Mouse (Mus musculus) lung, embryonic 14.5 days (tissue): ENCODE measurements at regions not wholly inside any gene's neighbourhood (a gene's known extent, or its start where the extent isn't known, plus 50 kb on each side); places are given as distances from the start of the nearest gene placed in this dataset.
A peak's percentile ranks its signal among the peaks of the same experiment; 100 is the strongest.
"Not testable (repeated sequence)": the region's sequence is repeated elsewhere in the genome, so short reads cannot be mapped to it uniquely, and the experiment has no call there.

ENCODE experiments used
- ATAC-seq: fragments of 200-750 bp; cut with Nextera tagmentation; 2 replicates; pipeline ENCODE4 v1.8.0; 2017; ENCODE audit warnings: mild to moderate bottlenecking, moderate TSS enrichment, moderate library complexity; ENCODE audit not compliant: insufficient read depth
- DNase-seq: peaks from one replicate; pipeline ENCODE4 v3.0.0-alpha.2; 2015
- H3K27ac ChIP-seq: fragments of 300-500 bp; sonication (generic); 2 replicates; pipeline ENCODE4 v1.5.1; 2014; ENCODE audit warnings: low read depth, mild to moderate bottlenecking, moderate library complexity
- H3K27me3 ChIP-seq: fragments of 300-500 bp; sonication (generic); 2 replicates; pipeline ENCODE4 v1.6.1; 2014; ENCODE audit warnings: low read length, control low read depth; ENCODE audit not compliant: insufficient read depth
- H3K36me3 ChIP-seq: fragments of 300-500 bp; sonication (generic); 2 replicates; pipeline ENCODE4 v1.6.1; 2014; ENCODE audit warnings: control low read depth; ENCODE audit not compliant: insufficient read depth
- H3K4me1 ChIP-seq: fragments of 300-500 bp; sonication (generic); 2 replicates; pipeline ENCODE4 v1.6.1; 2014; ENCODE audit warnings: antibody characterized with exemption, control low read depth; ENCODE audit not compliant: insufficient read depth
- H3K4me2 ChIP-seq: fragments of 300-500 bp; sonication (generic); 2 replicates; pipeline ENCODE4 v1.6.1; 2014; ENCODE audit warnings: mild to moderate bottlenecking
- H3K4me3 ChIP-seq: fragments of 300-500 bp; sonication (generic); 2 replicates; pipeline ENCODE4 v1.5.1; 2014; ENCODE audit warnings: low read depth, low read length
- H3K9ac ChIP-seq: fragments of 300-500 bp; sonication (generic); 2 replicates; pipeline ENCODE4 v1.6.1; 2014
- H3K9me3 ChIP-seq: fragments of 300-500 bp; sonication (generic); 2 replicates; pipeline ENCODE4 v1.6.1; 2016; ENCODE audit warnings: low read depth, low read length, control low read depth
- CTCF ChIP-seq: IDR thresholded peaks from 2 replicates; pipeline ENCODE4 v1.5.1; 2016; ENCODE audit warnings: antibody characterized with exemption, low read depth
- WGBS: fragments of 180-500 bp; shearing (Covaris S2); extraction: QIAGEN DNeasy Blood & Tissue Kit; methylation state at CpG from one replicate; pipeline ENCODE4 v1.1.7; 2014; 5-methylcytosine and 5-hydroxymethylcytosine counted together

DNA sequence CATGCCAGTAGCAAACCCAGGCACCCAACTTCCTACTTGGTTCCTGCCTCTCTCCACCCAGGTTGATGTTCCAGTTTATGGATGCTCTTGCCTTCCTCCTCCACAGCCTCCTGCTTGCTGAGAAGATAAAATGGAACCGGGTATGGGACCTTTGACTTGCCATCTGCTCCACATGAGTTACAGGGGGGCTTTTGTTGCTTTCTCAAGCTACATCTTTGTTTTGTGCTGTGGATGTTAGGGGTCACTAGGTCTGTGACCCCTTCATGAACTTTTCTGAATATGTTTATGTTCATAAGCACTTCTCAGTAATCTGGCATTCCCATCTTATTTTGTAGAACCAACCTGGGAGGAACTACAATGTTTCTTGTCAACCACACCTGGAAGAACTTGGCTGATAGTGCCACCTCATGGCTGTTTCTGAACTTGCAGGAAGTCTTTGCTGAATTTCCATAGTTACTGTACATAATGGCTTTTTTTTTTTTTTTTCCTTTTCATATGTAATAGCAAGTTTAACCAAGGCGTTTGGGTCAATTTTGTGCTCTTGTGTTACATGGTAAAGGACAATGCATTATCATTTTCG lies 234.9 kb upstream of the Vmn1r3 start:
- H3K27ac ChIP-seq = no peak overlapping the region
- H3K4me3 ChIP-seq = no peak overlapping the region
- DNase-seq (peak; percentile 76), ATAC-seq (no peak)
- H3K4me2 ChIP-seq = no peak overlapping the region
- no peaks in the 10 kb centered on the region for H3K27me3 ChIP-seq
- no peak overlapping the region for H3K9ac ChIP-seq
- 25% methylated on average over 3 of the region's 3 CpGs for WGBS
- peak; percentile 58 for TF ChIP-seq CTCF
- H3K36me3 ChIP-seq = no peaks in the 10 kb centered on the region
- H3K4me1 ChIP-seq = no peaks in the 10 kb centered on the region
- no peaks in the 10 kb centered on the region for H3K9me3 ChIP-seq

DNA sequence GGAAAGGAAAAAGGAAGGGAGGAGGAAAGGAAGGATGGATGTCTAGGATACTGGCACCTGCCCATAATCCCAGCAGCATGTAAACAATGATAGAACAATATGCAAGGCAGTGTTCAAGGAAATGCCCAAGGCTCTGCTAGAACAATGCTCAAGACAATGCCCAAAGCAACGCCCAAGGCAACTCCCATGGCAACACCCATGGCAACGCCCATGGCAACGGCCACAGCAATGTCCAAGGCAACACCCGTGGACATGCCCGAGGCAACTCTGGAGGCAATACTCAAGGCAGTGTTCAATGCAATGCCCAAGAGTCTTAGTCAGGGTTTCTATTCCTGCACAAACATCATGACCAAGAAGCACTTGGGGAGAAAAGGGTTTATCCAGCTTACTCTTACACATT lies 231.5 kb upstream of the Vmn1r3 start:
- 80% methylated on average over 5 of the region's 5 CpGs for WGBS
- no peak overlapping the region for H3K4me3 ChIP-seq
- no peaks in the 10 kb centered on the region for H3K27me3 ChIP-seq
- no peaks in the 10 kb centered on the region for H3K4me1 ChIP-seq
- no peak for DNase-seq
- no peak overlapping the region for H3K4me2 ChIP-seq
- ATAC-seq = no peak
- H3K9ac ChIP-seq = no peak overlapping the region
- no peaks in the 10 kb centered on the region for H3K36me3 ChIP-seq
- no peak overlapping the region for H3K27ac ChIP-seq
- TF ChIP-seq CTCF = no peak
- H3K9me3 ChIP-seq = no peaks in the 10 kb centered on the region

DNA sequence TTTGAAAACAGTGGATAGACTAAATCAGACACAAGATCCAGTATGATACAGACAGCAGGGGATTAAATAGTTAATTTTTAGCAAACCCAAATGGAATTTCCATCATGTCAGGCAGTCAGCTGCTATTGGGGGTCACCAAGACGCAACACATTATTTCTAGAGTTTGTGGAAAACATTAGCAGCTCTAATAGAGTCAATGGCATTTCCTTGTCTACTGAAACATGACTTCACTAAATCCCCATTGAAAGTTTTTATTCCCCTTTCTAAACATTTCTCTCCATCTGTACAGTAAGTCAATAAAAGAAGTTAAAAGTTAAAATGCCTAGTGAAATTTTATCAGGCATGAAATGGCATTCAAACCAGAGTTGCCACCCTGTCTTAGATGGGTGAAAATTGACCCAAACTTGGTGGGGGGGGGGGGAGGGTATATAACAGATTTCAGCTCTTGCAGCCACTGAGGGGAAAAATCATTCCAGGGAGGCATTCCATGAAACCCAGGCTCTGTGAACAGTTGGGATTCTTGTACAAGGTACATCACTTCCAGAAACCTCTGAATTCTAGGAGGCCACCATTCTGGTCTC lies 229.4 kb upstream of the Vmn1r3 start:
- not testable (repeated sequence) for H3K4me2 ChIP-seq, H3K27ac ChIP-seq, H3K9me3 ChIP-seq, H3K4me3 ChIP-seq, H3K9ac ChIP-seq, H3K27me3 ChIP-seq, H3K4me1 ChIP-seq, H3K36me3 ChIP-seq, DNase-seq, ATAC-seq
- 21% methylated on average over 1 of the region's 1 CpGs for WGBS

DNA sequence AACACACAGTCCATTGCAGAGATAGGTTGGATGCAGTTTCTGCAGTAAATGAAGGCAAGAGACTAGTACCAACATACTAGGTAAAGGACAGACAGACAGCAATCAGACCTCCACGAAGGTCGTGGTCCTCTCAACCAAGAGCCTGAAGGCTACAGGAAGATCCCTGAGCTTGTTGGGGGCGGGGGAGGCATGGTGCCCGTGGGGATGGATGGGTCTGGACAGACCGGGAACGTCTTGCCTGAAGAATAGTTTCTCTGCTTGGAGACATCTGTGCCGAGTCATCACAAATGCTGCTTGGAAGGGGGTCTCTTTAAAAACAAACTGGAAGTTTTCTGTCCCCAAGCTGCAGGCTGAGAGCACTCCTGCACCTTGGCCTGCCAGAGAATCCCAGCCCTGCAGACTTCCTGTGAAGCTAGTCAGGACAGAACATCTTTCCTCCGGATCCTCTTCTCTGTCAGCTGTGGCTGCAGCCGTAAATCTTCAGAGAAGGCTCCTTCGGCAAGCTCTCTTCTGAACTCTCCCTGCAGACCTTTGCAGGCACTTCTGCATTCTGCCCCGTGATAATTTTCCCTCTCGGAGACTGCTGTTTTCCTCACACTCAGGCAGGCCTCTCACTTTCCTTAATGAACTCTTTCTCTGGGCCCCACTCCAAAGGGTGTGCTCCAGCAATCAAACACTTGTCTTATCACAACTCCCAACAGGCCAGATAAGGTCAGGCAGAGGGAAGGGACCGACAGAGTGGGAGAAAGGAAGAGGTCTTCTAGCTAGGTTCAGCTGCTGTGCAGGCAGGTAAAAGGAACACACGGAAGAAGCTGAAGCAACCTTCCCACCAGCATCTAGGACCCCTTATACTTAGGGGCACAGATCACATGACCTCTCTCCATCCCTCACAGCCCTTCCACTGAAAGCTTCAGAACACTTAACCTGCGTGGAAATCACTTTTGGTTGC lies 228.6 kb upstream of the Vmn1r3 start:
- ATAC-seq = peak; percentile 44; the same call in 1 of the 2 replicates
- no peaks in the 10 kb centered on the region for H3K27me3 ChIP-seq
- H3K9ac ChIP-seq = no peak overlapping the region
- H3K4me1 ChIP-seq = no peaks in the 10 kb centered on the region
- H3K4me2 ChIP-seq = no peak overlapping the region
- no peaks in the 10 kb centered on the region for H3K36me3 ChIP-seq
- H3K27ac ChIP-seq = no peak overlapping the region
- DNase-seq = peak; percentile 30
- H3K9me3 ChIP-seq = no peaks in the 10 kb centered on the region
- H3K4me3 ChIP-seq = no peak overlapping the region
- no peak for TF ChIP-seq CTCF
- WGBS = 22% methylated on average over 15 of the region's 15 CpGs

DNA sequence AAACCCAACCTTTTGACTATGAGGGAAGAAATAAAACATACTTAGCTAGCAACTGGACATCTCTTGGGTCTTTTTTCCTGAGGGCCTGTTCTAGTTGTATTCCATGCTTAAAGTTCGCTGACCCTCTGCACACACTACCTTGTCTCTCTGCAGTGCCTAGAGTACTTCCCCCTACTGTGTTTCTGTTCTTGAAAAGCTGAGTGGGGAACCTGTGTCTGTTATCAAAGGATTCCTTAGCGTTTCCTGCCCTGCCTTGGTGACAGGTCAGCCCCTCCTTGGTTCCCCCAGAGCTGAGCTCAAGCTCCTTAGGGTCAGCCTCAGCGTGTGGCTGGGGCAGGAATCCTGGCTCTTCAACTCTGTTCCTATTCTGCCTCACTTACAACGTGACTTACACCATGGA lies 227.2 kb upstream of the Vmn1r3 start:
- not testable (repeated sequence) for H3K36me3 ChIP-seq, H3K27me3 ChIP-seq, H3K9ac ChIP-seq, H3K4me2 ChIP-seq, H3K4me3 ChIP-seq, DNase-seq, ATAC-seq, H3K4me1 ChIP-seq, H3K9me3 ChIP-seq, H3K27ac ChIP-seq
- WGBS = 32% methylated on average over 4 of the region's 4 CpGs

DNA sequence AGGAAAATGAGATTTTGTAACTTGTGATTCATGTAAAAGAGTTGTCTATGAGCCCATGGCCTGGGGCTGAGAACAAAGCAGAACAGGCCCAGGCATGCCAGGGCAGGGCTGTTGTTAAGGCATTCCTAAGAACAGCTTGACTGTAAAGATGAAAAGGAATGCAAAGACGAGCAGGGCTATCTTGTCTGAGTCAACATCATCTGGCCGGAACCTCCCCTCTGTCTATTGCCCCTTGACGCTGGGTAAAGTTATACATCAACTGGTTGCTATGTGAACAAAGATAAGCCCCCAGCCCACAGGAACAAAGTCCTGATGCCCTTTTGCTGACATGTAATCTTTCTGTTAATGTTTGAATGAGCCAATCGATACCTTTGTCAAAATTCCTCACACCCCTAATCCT lies 217.7 kb upstream of the Vmn1r3 start:
- H3K9me3 ChIP-seq, ATAC-seq, H3K27me3 ChIP-seq, DNase-seq, H3K36me3 ChIP-seq, H3K27ac ChIP-seq, H3K4me2 ChIP-seq, H3K4me3 ChIP-seq, H3K4me1 ChIP-seq, H3K9ac ChIP-seq: not testable (repeated sequence)
- WGBS = 44% methylated on average over 4 of the region's 4 CpGs

DNA sequence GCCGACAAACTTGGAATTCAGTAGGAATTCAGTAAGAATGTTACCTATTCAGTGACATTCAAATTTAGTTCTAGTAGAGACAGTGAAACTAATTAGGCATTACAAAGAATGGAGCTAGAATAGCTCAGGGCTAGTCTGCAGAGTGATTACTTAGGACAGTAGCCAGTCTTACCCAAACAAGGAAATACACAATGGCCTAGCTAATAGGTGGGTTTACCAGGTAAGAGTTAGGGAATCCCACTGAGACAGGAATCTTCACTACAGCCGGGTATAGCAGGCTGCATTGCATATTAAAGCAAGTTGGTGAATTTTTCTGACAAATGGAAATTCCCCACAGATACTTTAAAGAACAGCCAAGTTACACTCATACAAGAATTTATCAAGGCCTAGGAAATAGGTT lies 216.6 kb upstream of the Vmn1r3 start:
- not testable (repeated sequence) for H3K9ac ChIP-seq, H3K9me3 ChIP-seq, H3K27me3 ChIP-seq, H3K27ac ChIP-seq, DNase-seq, H3K4me1 ChIP-seq, H3K36me3 ChIP-seq, ATAC-seq, H3K4me3 ChIP-seq, H3K4me2 ChIP-seq
- WGBS = 68% methylated on average over 2 of the region's 2 CpGs

DNA sequence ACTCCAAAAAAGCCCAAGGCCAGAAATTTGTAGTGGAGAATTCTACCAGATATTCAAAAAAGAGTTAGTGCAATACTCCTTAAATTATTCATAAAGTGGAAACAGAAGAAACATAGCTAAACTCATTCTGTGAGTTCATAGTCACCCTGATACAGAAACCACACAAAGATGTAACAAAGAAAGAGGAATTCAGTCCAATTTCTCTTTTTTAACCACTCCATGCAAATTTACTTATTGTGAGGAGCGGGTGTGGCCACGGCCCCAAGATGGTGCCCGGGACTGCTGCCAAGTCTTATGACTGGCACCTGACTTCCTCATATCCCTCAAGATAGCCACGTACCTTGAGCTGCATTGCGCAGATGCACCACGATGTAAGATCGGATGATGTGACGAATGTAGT lies 206.4 kb upstream of the Vmn1r3 start:
- H3K9ac ChIP-seq, H3K4me1 ChIP-seq, H3K9me3 ChIP-seq, H3K27ac ChIP-seq, H3K4me3 ChIP-seq, ATAC-seq, H3K27me3 ChIP-seq, DNase-seq, H3K36me3 ChIP-seq, H3K4me2 ChIP-seq: not testable (repeated sequence)
- 84% methylated on average over 8 of the region's 8 CpGs for WGBS

DNA sequence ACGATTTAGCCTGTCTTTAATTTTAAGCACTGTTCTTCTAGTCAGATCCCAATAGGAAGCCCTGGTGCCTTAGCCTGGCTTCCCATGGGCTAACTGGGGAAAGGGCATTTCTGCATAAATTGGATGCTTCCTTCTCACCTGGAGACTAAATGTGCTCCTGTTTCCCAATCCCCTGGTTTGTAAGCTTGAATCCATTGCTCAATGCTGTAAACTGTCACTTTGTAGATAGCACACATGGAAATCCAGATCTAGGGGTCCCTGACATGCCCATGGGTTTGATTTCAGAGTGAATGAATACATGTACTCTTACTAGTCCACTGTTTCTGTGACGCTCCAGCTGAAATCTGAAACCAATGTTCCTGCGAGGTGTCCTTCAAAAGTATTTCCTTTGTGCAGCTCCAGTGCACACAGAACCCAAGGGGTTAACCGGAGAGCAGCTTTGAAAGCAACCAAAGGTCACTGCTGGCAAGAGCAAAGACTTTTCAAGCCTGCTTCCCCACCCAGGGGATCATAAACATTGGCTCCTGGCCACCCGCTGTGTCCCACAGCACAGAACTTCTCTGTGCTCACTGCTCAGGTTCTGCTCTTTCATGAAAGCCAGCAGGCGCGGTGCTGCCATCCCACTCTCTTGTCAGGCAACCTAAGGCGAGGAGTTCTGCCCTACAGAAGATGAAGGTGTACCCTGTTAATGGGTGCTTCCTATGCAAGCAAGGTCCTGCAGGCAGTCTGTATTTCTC lies 188.0 kb upstream of the Vmn1r3 start:
- DNase-seq = peak; percentile 1
- not testable (repeated sequence) for ATAC-seq, H3K4me1 ChIP-seq, H3K27me3 ChIP-seq, H3K36me3 ChIP-seq, H3K4me2 ChIP-seq, H3K4me3 ChIP-seq, H3K9me3 ChIP-seq, H3K9ac ChIP-seq, H3K27ac ChIP-seq
- 41% methylated on average over 8 of the region's 8 CpGs for WGBS

DNA sequence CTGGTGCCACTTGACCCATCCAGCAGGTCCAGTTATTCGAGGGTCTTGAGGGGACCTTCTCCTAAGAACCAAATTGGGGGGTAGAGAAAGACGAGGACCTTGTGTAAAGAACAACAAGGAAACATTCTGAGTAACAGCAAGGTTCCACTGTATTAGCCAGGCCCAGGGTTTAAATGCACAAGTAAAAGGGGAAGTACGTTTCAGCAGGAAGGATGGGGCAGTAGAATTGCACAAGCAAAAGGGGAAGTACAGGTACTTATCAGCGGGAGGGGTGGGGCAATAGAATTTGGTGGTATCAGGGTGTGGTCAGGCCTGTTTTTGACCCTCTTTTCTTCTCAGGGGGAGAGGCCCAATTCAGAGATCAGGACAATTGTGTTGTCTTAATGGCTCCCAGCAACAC lies 182.9 kb upstream of the Vmn1r3 start:
- not testable (repeated sequence) for ATAC-seq, H3K27ac ChIP-seq
- 65% methylated on average over 4 of the region's 4 CpGs for WGBS

More for the DNA sequence above, 182.9 kb upstream of the Vmn1r3 start:
- H3K4me2 ChIP-seq, H3K36me3 ChIP-seq, DNase-seq, H3K9ac ChIP-seq, H3K9me3 ChIP-seq, H3K4me3 ChIP-seq, H3K4me1 ChIP-seq, H3K27me3 ChIP-seq: not testable (repeated sequence)
